Mouse (Mus musculus) stomach, postnatal 0 days (tissue): ENCODE data around the gene Col13a1.

Experiments used
- CTCF ChIP-seq: IDR thresholded peaks from 2 replicates; pipeline ENCODE4 v1.5.1; 2016; ENCODE audit warnings: antibody characterized with exemption, low read depth, mild to moderate bottlenecking, moderate library complexity
- EP300 ChIP-seq: optimal IDR thresholded peaks from 2 replicates; pipeline ENCODE3; 2016; ENCODE audit warnings: antibody characterized with exemption

DNA sequence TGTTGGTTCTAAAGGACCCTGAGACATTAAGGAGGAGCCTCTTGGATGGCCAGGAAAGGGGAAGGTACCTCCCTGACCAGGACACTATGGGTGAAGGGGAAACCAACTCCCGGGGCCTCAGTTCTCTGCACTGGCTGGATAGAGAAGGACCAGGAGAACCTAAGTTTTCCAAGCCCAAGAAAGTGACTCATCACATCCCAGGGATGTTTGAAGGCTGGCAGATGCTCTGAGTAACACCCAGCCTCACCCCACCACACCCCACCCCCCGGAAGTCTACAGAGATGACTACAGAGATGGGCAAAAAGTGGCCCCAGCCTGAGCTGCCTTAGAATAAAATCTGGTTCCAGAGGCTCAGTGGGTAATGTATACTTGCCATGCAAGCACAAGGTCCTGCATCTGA is 34.5 kb downstream of the Col13a1 start:
- TF ChIP-seq EP300 (no peak), CTCF (no peak)
